Mouse (Mus musculus): ENCODE results near the gene Ddx54. TPM values are rescaled to one million over a fixed set of nuclear protein-coding genes. Genes with fewer than 3 reads are reported as not detected.

The Ddx54 gene
- polyA plus RNA-seq, 1 experiment, result 32.0 TPM

DNA sequence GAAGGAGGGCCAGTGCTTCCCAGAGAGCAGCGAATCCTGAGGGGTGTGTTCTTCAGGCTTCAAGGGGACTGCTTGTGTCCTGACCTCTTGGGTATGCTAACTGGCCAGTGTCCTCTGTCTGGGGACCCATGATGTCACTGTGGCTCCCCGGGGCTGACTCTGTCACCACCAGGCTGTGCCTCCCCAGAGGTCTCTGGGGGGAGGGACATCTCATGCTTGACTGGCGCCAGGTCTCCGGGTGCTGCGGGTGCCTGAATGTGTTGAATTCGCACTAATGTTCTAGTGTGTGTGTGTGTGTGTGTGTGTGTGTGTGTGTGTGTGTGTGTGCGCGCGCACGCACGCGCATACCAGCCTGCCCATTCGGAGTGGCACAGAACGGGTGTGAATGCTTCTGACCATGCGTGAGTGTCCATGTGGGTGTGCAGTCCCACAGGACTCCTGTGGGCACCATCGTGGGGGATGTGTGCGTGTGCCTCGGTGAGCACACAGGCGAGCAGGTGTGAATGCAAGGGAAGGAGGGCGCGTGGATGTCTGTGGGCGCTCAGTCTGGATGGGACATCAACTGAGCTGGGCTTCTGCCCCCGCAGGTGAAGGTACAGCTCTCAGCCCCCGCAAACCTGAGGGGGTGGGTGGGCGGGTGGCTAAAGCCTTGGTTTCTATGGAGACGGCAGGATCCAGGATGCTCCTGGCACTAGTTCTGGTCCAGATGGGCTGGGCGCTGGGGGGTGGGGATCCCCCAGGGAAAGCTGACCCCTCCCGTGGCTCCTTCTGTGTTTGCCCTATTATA lies 40.6 kb downstream of the Ddx54 start:
- WGBS, result 80% methylated on average over 28 of the region's 28 CpGs
- no peak overlapping the region for H3K4me3 ChIP-seq (replicated peaks; ENCODE audit: control insufficient read depth, low read depth, low read length)
- H3K27ac ChIP-seq (ENCODE audit: control insufficient read depth, insufficient read depth, low read depth, low read length, poor library complexity), result no peak overlapping the region
- H3K4me1 ChIP-seq (ENCODE audit: control insufficient read depth, insufficient read depth, low read length), result no peaks in the 10 kb centered on the region; the same call in 1 of the 2 replicates
- TF ChIP-seq CTCF (IDR thresholded peaks at IDR 0.05; ENCODE audit: control insufficient read depth, insufficient read depth, low read length) (no peak), POLR2A (IDR thresholded peaks at IDR 0.05; ENCODE audit: borderline replicate concordance, control insufficient read depth, low read depth, low read length) (0 out of 2 replicates have a peak, but pooled peaks have one; percentile 16)

DNA sequence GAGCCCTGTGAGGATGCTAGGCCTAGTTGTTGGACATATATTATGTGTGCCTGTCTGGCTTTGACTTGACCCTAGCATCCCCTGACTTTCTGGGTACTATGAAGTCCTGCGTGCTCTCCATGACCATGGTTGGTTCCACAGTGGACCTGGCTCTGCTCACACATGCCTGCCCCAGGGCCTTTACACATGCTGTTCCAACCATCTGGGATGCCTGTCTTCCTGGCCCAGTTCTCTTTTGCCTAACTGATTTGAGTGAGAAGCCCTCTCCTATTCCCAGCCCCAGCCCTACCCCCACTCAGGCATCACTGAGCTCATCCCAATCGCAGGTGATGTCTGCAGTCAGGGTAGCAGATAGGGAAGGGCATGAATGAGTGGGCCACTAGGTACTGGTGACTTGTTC lies 41.3 kb downstream of the Ddx54 start:
- Histone ChIP-seq H3K4me1 (ENCODE audit: control insufficient read depth, insufficient read depth, low read length) (no peaks in the 10 kb centered on the region; the same call in 1 of the 2 replicates), H3K4me3 (replicated peaks; ENCODE audit: control insufficient read depth, low read depth, low read length) (no peak overlapping the region), H3K27ac (ENCODE audit: control insufficient read depth, insufficient read depth, low read depth, low read length, poor library complexity) (no peak overlapping the region)
- WGBS, result 90% methylated on average over 2 of the region's 2 CpGs
- TF ChIP-seq CTCF (IDR thresholded peaks at IDR 0.05; ENCODE audit: control insufficient read depth, insufficient read depth, low read length) (no peak), POLR2A (IDR thresholded peaks at IDR 0.05; ENCODE audit: borderline replicate concordance, control insufficient read depth, low read depth, low read length) (no peak)

DNA sequence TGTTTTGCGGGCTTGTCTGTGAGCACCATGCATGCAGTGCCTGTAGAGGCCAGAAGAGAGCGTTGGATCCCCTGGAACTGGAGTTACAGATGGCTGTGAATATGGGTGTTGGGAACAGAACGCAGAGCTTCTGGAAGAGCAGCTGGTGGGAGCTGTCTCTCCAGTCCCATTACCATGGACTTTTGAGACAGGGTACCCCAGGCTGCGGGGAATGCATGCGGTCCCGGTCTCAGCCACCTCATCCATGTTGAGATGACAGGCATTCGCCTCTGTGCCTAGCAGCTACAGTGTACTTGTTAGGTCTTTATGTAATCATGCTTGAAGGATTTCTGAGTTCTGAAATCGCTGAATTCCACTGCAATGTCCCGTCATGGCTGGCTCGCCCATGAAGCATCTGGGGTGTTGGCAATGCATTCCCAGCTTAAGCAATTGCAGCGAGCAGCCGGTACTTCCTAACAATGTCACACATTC lies 43.8 kb downstream of the Ddx54 start:
- Histone ChIP-seq H3K4me3 (replicated peaks; ENCODE audit: control insufficient read depth, low read depth, low read length) (no peak overlapping the region), H3K4me1 (ENCODE audit: control insufficient read depth, insufficient read depth, low read length) (no peaks in the 10 kb centered on the region; the same call in 1 of the 2 replicates), H3K27ac (ENCODE audit: control insufficient read depth, insufficient read depth, low read depth, low read length, poor library complexity) (no peak overlapping the region)
- whole genome bisulfite sequencing, result 81% methylated on average over 12 of the region's 12 CpGs
- TF ChIP-seq POLR2A (IDR thresholded peaks at IDR 0.05; ENCODE audit: borderline replicate concordance, control insufficient read depth, low read depth, low read length), result no peak
- no peak for TF ChIP-seq CTCF (IDR thresholded peaks at IDR 0.05; ENCODE audit: control insufficient read depth, insufficient read depth, low read length)

DNA sequence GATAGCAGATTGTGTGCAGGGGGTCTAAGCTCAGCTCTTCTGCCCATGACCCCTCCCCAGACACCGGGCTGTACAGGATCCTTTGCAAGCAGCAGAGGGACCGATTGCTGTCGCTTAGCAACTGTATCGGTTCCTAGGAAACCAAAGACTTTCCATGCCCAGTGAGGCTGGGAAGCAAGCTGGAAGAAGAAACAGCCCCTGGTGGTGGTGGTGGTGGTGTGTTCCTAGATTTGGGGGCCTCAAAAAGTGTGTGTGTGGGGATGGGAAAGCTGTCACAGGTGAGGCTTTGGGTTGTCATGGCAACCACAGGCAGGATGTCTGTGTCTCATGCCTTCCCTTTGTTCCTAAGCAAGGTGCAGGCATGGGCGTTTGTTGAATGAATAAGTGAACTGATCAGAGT lies 48.3 kb downstream of the Ddx54 start:
- TF ChIP-seq CTCF (IDR thresholded peaks at IDR 0.05; ENCODE audit: control insufficient read depth, insufficient read depth, low read length) (no peak), POLR2A (IDR thresholded peaks at IDR 0.05; ENCODE audit: borderline replicate concordance, control insufficient read depth, low read depth, low read length) (no peak)
- no peak overlapping the region for H3K27ac ChIP-seq (ENCODE audit: control insufficient read depth, insufficient read depth, low read depth, low read length, poor library complexity)
- 60% methylated on average over 5 of the region's 5 CpGs for WGBS
- H3K4me1 ChIP-seq (ENCODE audit: control insufficient read depth, insufficient read depth, low read length), result no peaks in the 10 kb centered on the region
- H3K4me3 ChIP-seq (replicated peaks; ENCODE audit: control insufficient read depth, low read depth, low read length), result no peak overlapping the region

DNA sequence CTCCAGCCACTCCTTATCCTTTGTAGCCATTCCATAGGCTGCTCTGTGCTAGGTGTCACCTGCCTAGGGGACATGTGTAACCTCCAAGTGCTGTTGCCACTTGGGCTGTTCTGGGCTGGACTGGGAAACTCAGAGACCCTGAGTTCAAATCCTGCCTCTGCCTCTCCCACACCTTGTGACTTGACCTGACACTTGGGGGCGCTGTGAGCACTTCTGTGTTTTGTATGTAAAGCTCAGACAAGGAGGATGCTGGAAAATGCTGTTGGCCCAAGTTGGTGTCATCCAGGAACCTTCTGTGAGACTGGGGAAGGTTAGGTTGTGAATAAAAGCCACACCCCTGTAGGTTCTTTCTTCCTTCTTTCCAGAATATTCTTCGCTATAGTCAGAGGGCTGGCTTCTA lies 52.3 kb downstream of the Ddx54 start:
- H3K27ac ChIP-seq (ENCODE audit: control insufficient read depth, insufficient read depth, low read depth, low read length, poor library complexity), result no peak overlapping the region
- no peak for TF ChIP-seq POLR2A (IDR thresholded peaks at IDR 0.05; ENCODE audit: borderline replicate concordance, control insufficient read depth, low read depth, low read length)
- TF ChIP-seq CTCF (IDR thresholded peaks at IDR 0.05; ENCODE audit: control insufficient read depth, insufficient read depth, low read length), result no peak
- 51% methylated on average over 2 of the region's 2 CpGs for WGBS
- no peak overlapping the region for H3K4me3 ChIP-seq (replicated peaks; ENCODE audit: control insufficient read depth, low read depth, low read length)
- no peaks in the 10 kb centered on the region for H3K4me1 ChIP-seq (ENCODE audit: control insufficient read depth, insufficient read depth, low read length)

DNA sequence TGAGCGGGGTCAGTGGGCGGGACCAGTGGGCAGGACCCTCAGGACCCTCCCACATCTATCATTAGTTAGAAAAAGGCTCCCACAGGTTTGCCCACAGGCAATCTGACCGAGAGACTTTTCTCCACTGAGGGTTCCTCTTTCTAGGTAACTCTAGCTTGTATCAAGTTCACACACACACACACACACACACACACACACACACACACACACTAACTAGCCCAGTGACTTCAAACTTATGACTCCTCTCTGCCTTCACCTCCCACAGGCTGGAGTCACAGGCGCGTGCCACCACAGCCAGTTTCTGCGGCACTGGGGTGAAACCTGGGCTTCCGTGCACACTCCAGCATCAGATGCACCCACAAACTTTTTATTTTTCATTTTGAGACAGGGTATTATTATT lies 56.2 kb downstream of the Ddx54 start:
- TF ChIP-seq CTCF (IDR thresholded peaks at IDR 0.05; ENCODE audit: control insufficient read depth, insufficient read depth, low read length) (no peak), POLR2A (IDR thresholded peaks at IDR 0.05; ENCODE audit: borderline replicate concordance, control insufficient read depth, low read depth, low read length) (no peak)
- Histone ChIP-seq H3K4me1 (ENCODE audit: control insufficient read depth, insufficient read depth, low read length) (no peaks in the 10 kb centered on the region), H3K4me3 (replicated peaks; ENCODE audit: control insufficient read depth, low read depth, low read length) (no peak overlapping the region), H3K27ac (ENCODE audit: control insufficient read depth, insufficient read depth, low read depth, low read length, poor library complexity) (no peak overlapping the region)
- 61% methylated on average over 7 of the region's 7 CpGs for WGBS

DNA sequence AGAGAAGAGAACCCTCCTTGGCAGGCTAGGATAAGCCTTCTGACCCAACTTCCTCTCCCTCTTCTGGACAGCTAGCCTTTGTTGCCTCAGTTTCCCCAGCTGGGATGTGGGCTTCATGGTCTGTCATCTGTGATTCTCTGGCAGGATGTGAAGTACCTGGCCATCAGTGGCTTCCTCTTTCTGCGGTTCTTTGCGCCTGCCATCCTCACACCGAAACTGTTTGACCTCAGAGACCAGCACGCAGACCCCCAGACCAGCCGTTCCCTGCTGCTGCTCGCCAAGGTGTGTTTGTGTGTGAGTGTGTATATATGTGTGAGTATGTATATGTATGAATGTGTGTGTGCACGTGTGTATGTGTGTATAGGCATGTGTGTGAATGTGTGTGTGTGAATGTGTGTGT lies 57.6 kb downstream of the Ddx54 start:
- TF ChIP-seq POLR2A (IDR thresholded peaks at IDR 0.05; ENCODE audit: borderline replicate concordance, control insufficient read depth, low read depth, low read length), result no peak
- TF ChIP-seq CTCF (IDR thresholded peaks at IDR 0.05; ENCODE audit: control insufficient read depth, insufficient read depth, low read length), result no peak
- WGBS, result 53% methylated on average over 7 of the region's 7 CpGs
- Histone ChIP-seq H3K27ac (ENCODE audit: control insufficient read depth, insufficient read depth, low read depth, low read length, poor library complexity) (peak overlapping the region; percentile 20; the same call in 1 of the 2 replicates), H3K4me1 (ENCODE audit: control insufficient read depth, insufficient read depth, low read length) (no peaks in the 10 kb centered on the region), H3K4me3 (replicated peaks; ENCODE audit: control insufficient read depth, low read depth, low read length) (no peak overlapping the region)

DNA sequence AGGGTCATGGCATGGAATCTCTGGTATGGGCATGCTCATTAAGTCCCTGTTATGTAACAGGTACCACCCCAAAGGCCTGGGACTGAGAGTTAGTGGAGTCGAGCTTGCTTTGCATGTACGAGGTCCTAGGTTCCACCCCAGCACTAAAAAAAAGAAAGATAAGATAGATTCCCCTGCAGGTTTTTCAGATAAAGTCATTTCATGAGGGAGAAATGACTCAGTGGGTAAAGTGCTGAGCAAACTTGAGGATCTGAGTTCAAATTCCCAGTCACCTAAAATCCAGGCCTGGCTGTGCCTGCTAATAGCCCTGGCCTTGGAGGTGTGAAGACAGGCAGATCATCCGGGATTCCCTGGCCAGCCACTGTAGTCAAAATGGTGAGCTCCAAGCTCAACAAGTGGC lies 59.3 kb downstream of the Ddx54 start:
- no peak overlapping the region for H3K4me3 ChIP-seq (replicated peaks; ENCODE audit: control insufficient read depth, low read depth, low read length)
- WGBS, result 70% methylated on average over 3 of the region's 3 CpGs
- TF ChIP-seq CTCF (IDR thresholded peaks at IDR 0.05; ENCODE audit: control insufficient read depth, insufficient read depth, low read length) (no peak), POLR2A (IDR thresholded peaks at IDR 0.05; ENCODE audit: borderline replicate concordance, control insufficient read depth, low read depth, low read length) (no peak)

More for the DNA sequence above, 59.3 kb downstream of the Ddx54 start:
- Histone ChIP-seq H3K4me1 (ENCODE audit: control insufficient read depth, insufficient read depth, low read length) (no peaks in the 10 kb centered on the region), H3K27ac (ENCODE audit: control insufficient read depth, insufficient read depth, low read depth, low read length, poor library complexity) (no peak overlapping the region)

Data from bone marrow, adult 2 months (tissue).